Mouse (Mus musculus) G1E (cell line): ENCODE measurements around the gene Zgpat.

Experiments used
- CTCF ChIP-seq: IDR thresholded peaks from 2 replicates; pipeline ENCODE4 v1.5.1; 2012; ENCODE audit warnings: low read depth, low read length, inconsistent platforms, mixed read lengths
- POLR2AphosphoS5 ChIP-seq: IDR thresholded peaks from 2 replicates; pipeline ENCODE4 v1.6.1; 2012; ENCODE audit warnings: low read depth, low read length, inconsistent platforms; ENCODE audit not compliant: insufficient replicate concordance

DNA sequence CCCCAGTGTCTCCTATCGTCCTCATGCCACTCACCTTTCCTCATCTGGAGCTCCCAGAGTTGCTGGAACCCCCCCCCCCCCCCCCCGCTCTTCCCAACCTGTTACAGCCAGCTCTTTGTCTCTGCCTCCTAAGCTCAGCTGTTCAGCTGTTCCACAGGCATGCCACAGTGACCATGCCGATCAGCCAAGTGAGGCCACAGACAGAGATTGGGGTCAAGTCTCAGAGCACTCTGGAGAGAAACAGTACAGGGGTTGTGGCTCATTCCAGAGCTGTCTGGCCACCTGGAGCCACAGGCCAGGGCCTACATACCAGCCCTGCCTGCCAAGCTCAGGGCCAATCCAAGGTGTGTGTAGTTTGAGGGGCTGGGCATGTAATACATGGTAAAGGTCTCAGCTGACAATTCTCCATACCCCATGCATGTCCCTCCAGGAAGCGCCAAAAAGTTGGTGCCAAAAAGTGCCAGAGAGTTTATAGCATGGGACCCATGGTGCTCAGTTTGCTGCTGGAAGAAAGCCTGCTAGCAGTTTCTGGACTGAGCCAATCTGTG is 22.0 kb downstream of the Zgpat start:
- TF ChIP-seq POLR2AphosphoS5 (no peak), CTCF (no peak)
